Mouse (Mus musculus): ENCODE data around the gene Plxnb2. TPM values are rescaled to one million over a fixed set of nuclear protein-coding genes. Genes with fewer than 3 reads are reported as not detected.

Plxnb2 gene
- polyA plus RNA-seq (2015; fragmentation: Nextera tagmentation; extraction: Ambion mirVana) = 25.8 and 35.7 TPM in 2 replicates

DNA sequence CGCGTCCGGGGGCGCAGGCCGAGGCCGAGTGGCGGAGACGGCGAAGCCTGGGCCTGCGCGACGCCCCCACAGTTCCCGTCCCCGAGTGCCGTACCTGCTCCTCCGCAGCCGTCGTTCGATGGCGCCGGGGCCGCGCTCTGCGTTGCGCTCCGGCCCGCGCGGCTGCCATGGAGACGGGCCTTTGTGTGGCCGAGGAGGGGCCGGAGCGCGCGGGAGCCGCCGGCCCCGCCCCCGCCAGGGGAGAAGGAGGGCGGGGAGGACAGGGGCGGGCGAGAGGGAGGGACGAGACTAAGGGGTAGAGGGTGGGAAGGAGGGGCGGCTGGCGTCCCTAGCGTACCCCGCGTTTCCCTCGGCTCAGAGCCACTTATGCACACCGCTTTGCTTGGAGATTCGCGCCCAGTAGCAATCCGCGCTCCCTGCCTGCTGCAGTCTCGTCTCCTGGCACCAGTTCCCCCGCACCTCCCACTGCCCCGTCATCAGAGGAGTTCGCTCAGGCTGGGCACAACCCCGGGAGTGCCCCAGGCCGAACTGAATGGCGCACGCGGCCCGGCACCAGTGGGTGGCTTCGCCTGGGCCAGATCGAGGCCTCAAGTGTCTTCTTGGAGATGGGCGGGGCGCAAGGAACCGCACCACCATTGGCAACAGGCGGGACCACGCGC is at the start of gene Plxnb2:
TSS of gene Plxnb2 (minus strand) at position 218 of the 659 bp plus-strand sequence.

GRCm38 (mm10) chr15:89210915-89211715 is 30.5 kb upstream of the Plxnb2 start, which contains the start of gene Ppp6r2:
Ppp6r2 (plus strand) TSS chr15:89211553.

GRCm38 (mm10) chr15:89196313-89196706 is 15.7 kb upstream of the Plxnb2 start, which contains the start of gene Dennd6b:
Dennd6b (minus strand) TSS chr15:89196496.

DNA sequence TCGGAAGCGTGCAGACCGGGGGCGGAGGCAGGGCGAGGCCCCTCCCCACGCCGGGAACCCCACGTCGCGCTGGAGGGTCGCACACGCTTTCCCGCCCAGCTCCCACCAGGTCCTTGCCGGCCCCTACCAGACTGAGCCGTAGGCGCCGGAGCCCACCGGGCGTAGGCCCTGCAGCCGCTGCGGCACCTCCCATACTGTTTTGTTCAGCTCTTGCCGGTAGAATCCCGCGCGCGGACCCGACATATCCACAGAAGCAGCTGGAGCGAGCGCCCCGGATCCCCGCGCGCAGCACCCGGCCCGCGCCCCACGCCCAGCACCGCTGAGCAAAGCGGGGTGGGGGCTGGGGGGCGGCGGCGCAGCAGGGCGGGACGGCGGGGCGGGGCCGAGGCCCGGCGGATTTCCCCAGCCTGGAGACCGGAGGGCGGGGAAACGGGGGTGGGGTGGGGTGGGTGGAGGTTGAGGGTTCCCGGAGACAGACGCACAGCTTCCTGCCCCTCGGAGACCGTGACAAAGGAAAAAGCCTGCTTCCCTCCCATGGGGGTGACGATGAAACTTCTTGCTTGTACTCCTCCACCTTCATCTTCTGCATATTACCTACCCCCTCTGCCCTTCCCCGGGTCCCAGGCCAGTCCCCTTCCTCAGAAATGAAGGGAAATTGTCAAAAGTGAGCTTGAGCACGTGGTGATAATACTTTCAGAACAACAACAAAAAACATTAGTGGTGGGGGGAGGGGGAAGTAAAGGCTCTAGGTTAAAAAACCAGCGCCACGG is 31.1 kb downstream of the Plxnb2 start, which contains the start of gene Mapk11:
TSS of gene Mapk11 (minus strand) at position 358 of the 770 bp plus-strand sequence.

DNA sequence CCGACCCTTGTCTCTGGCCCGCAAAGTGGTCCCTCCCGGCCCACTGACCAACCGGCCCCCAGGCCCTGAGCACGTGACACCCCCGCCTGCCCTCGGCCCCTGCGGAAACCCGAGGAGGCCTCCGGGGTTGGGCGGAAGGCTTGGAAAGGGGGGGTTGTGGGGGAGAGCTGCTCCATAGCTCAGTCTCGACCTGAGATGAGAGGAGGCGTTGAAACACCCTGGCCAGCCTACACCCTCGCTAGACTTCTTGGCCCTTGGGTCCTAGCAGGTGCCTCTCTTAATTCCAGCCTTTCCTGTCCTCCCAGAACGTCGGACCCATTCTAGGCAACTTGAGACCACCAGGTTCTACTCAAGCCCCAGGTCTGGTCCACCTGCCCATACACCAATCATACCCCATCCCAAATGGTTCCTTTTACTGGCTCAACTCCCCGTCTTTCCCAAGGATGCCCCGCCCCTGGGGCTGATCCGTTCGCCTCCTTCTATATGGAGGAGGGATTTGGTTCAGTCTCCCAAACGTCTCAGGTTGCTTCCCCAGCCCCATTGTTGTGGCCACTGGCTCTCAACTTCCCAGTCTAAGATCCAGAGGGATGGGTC is 39.8 kb downstream of the Plxnb2 start, which contains the start of gene Mapk12:
TSS of gene Mapk12 (minus strand) at position 45 of the 594 bp plus-strand sequence.

GRCm38 (mm10) chr15:89128382-89129350 is 51.9 kb downstream of the Plxnb2 start, which contains the start of gene Hdac10:
Hdac10 (minus strand) TSS chr15:89128700.

GRCm38 (mm10) chr15:89122649-89123366 is 57.8 kb downstream of the Plxnb2 start, which contains the start of gene Tubgcp6:
Tubgcp6 (minus strand) TSS chr15:89123112.

Other genes with a start within 250 kb of the Plxnb2 start
- gene Ttll8, start 226.4 kb downstream of the Plxnb2 start, polyA plus RNA-seq (2015; fragmentation: Nextera tagmentation; extraction: Ambion mirVana) = not detected in 2 replicates
- not detected in 2 replicates for gene Mlc1, start 201.8 kb downstream of the Plxnb2 start, polyA plus RNA-seq (2015; fragmentation: Nextera tagmentation; extraction: Ambion mirVana)
- not detected in 2 replicates for gene Mov10l1, start 197.9 kb downstream of the Plxnb2 start, polyA plus RNA-seq (2015; fragmentation: Nextera tagmentation; extraction: Ambion mirVana)
- not detected in 2 replicates for gene Panx2, start 121.1 kb downstream of the Plxnb2 start, polyA plus RNA-seq (2015; fragmentation: Nextera tagmentation; extraction: Ambion mirVana)
- 16.9 and 20.7 TPM in 2 replicates for gene Trabd, start 105.7 kb downstream of the Plxnb2 start, polyA plus RNA-seq (2015; fragmentation: Nextera tagmentation; extraction: Ambion mirVana)
- gene Selenoo, start 91.7 kb downstream of the Plxnb2 start, polyA plus RNA-seq (2015; fragmentation: Nextera tagmentation; extraction: Ambion mirVana) = 8.0 and 9.3 TPM in 2 replicates
- 7.9 and 8.7 TPM in 2 replicates for gene Tubgcp6, start 57.7 kb downstream of the Plxnb2 start, polyA plus RNA-seq (2015; fragmentation: Nextera tagmentation; extraction: Ambion mirVana)
- gene Hdac10, start 52.1 kb downstream of the Plxnb2 start, polyA plus RNA-seq (2015; fragmentation: Nextera tagmentation; extraction: Ambion mirVana) = 11.4 and 11.9 TPM in 2 replicates
- gene Mapk12, start 40.1 kb downstream of the Plxnb2 start, polyA plus RNA-seq (2015; fragmentation: Nextera tagmentation; extraction: Ambion mirVana) = 1.8 and 2.3 TPM in 2 replicates
- gene Mapk11, start 31.2 kb downstream of the Plxnb2 start, polyA plus RNA-seq (2015; fragmentation: Nextera tagmentation; extraction: Ambion mirVana) = 0.87 and 1.3 TPM in 2 replicates
- 3.8 and 4.0 TPM in 2 replicates for gene Dennd6b, start 15.7 kb upstream of the Plxnb2 start, polyA plus RNA-seq (2015; fragmentation: Nextera tagmentation; extraction: Ambion mirVana)
- 46.2 and 46.5 TPM in 2 replicates for gene Ppp6r2, start 30.8 kb upstream of the Plxnb2 start, polyA plus RNA-seq (2015; fragmentation: Nextera tagmentation; extraction: Ambion mirVana)
- gene Sbf1, start 134.5 kb upstream of the Plxnb2 start, polyA plus RNA-seq (2015; fragmentation: Nextera tagmentation; extraction: Ambion mirVana) = 36.5 and 38.4 TPM in 2 replicates
- 0.16 TPM in 1 of 2 replicates, not detected in the other for gene Adm2, start 141.9 kb upstream of the Plxnb2 start, polyA plus RNA-seq (2015; fragmentation: Nextera tagmentation; extraction: Ambion mirVana)
- gene Miox, start 153.6 kb upstream of the Plxnb2 start, polyA plus RNA-seq (2015; fragmentation: Nextera tagmentation; extraction: Ambion mirVana) = not detected in 2 replicates
- gene Lmf2, start 174.9 kb upstream of the Plxnb2 start, polyA plus RNA-seq (2015; fragmentation: Nextera tagmentation; extraction: Ambion mirVana) = 28.5 and 29.5 TPM in 2 replicates
- 134 and 143 TPM in 2 replicates for gene Ncaph2, start 174.9 kb upstream of the Plxnb2 start, polyA plus RNA-seq (2015; fragmentation: Nextera tagmentation; extraction: Ambion mirVana)
- gene Sco2, start 193.1 kb upstream of the Plxnb2 start, polyA plus RNA-seq (2015; fragmentation: Nextera tagmentation; extraction: Ambion mirVana) = 4.5 and 4.6 TPM in 2 replicates
- gene Tymp, start 196.3 kb upstream of the Plxnb2 start, polyA plus RNA-seq (2015; fragmentation: Nextera tagmentation; extraction: Ambion mirVana) = 0.82 and 1.4 TPM in 2 replicates
- gene Odf3b, start 198.5 kb upstream of the Plxnb2 start, polyA plus RNA-seq (2015; fragmentation: Nextera tagmentation; extraction: Ambion mirVana) = 4.3 and 4.7 TPM in 2 replicates
- gene Klhdc7b, start 204.1 kb upstream of the Plxnb2 start, polyA plus RNA-seq (2015; fragmentation: Nextera tagmentation; extraction: Ambion mirVana) = 0.04 TPM in 1 of 2 replicates, not detected in the other
- gene Syce3, start 229.7 kb upstream of the Plxnb2 start, polyA plus RNA-seq (2015; fragmentation: Nextera tagmentation; extraction: Ambion mirVana) = not detected in 2 replicates
- gene Cpt1b, start 245.1 kb upstream of the Plxnb2 start, polyA plus RNA-seq (2015; fragmentation: Nextera tagmentation; extraction: Ambion mirVana) = 0.46 and 0.59 TPM in 2 replicates
- gene C730034F03Rik, start 248.8 kb upstream of the Plxnb2 start, polyA plus RNA-seq (2015; fragmentation: Nextera tagmentation; extraction: Ambion mirVana) = 3.5 and 3.7 TPM in 2 replicates
- gene Gm44502, start 248.9 kb upstream of the Plxnb2 start, polyA plus RNA-seq (2015; fragmentation: Nextera tagmentation; extraction: Ambion mirVana) = not detected in 2 replicates
- 42.4 and 51.5 TPM in 2 replicates for gene Chkb, start 249.1 kb upstream of the Plxnb2 start, polyA plus RNA-seq (2015; fragmentation: Nextera tagmentation; extraction: Ambion mirVana)

Data from spleen, postnatal 0 days (tissue).